Mouse (Mus musculus): Measurements from ENCODE around the gene Smagp. TPM values are rescaled to one million over a fixed set of nuclear protein-coding genes. Genes with fewer than 3 reads are reported as not detected.

Gene Smagp
- total and polyA plus RNA-seq, 2 experiments: 13.0 to 57.0 TPM

DNA sequence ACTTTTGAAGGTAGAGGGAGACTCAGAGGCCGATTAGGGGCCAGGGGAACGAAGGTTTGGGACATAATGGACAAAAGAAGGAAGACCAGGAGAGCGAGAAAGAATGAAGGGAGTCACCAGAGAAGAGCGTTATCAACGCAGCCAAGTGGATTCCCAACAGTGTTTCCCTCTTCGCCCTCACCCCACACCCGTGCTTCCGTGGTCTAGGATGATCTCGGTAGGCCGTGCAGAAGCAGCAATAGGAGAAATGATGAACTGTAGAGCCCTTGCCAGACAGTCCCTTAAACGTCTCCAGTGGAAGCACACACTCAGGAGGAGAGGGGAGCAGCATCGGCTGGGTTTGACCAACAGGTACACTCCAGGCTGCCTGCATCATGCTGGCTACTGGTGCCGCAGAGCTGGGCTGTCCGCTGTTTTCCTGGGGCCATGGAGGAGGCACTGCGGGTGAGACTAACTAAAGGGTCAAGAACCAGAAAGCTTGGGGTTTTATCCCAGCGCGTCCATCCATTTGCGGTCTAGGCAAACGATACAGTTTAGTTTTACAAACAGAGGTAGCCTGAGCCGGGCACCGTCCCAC lies 36.0 kb downstream of the Smagp start:
- Histone ChIP-seq H3K9ac (ENCODE audit: low read depth, low read length) (no peak overlapping the region), H3K4me1 (ENCODE audit: control insufficient read depth, insufficient read depth, low read length) (peaks cover 6% of the 10 kb centered on the region), H3K27ac (replicated peaks; ENCODE audit: insufficient read depth, low read depth, low read length) (no peak overlapping the region), H3K36me3 (ENCODE audit: control insufficient read depth, insufficient read depth, low read length) (no peaks in the 10 kb centered on the region), H3K79me2 (ENCODE audit: control insufficient read depth, insufficient read depth, low read length) (no peaks in the 10 kb centered on the region), H3K27me3 (ENCODE audit: control insufficient read depth, insufficient read depth, low read length) (no peaks in the 10 kb centered on the region), H3K4me3 (ENCODE audit: insufficient read depth, low read depth, low read length) (no peak overlapping the region)
- DNase-seq (ENCODE audit: extremely low read depth, low read depth, low spot score): no peak
- TF ChIP-seq POLR2A (IDR thresholded peaks at IDR 0.05; ENCODE audit: extremely low read depth, insufficient read depth, low read length) (no peak), CTCF (IDR thresholded peaks at IDR 0.05; ENCODE audit: low read depth, low read length) (no peak)
- 52% methylated on average over 21 of the region's 21 CpGs for WGBS

DNA sequence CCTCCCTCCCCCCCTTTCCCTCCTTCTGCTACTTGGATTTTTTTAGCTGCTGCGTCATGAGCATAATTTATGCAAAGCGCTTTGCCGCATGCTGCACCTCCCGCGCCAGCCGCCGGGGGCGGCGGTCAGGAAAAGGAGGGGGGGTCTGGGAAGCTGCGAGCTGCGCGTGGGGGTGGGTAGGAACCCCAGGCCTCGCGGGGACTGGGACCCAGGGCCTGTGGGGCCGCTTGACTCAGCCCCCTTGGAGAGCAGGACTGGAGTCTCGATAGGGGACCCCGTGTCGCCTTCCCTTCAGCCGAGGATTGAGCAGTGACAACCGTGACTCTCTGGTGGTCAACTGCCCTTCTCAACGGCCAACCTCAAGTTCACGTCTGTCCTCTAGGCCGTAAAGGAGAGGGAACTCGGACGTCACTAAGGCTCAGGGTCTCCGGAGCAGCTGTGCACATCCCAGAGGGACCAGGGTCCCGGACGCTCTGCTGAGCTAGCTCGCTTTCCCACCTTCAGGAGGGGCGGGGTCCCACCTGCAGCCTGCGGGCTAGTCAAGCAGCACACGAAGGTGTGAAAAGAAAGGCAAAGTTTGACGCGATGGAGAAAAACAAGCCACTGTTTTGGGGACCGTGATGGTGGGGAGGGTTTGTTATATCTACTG lies 36.6 kb downstream of the Smagp start:
- Histone ChIP-seq H3K79me2 (ENCODE audit: control insufficient read depth, insufficient read depth, low read length) (no peaks in the 10 kb centered on the region), H3K4me1 (ENCODE audit: control insufficient read depth, insufficient read depth, low read length) (peaks cover 6% of the 10 kb centered on the region), H3K36me3 (ENCODE audit: control insufficient read depth, insufficient read depth, low read length) (no peaks in the 10 kb centered on the region), H3K27me3 (ENCODE audit: control insufficient read depth, insufficient read depth, low read length) (no peaks in the 10 kb centered on the region), H3K4me3 (ENCODE audit: insufficient read depth, low read depth, low read length) (peak overlapping the region; percentile 87), H3K27ac (replicated peaks; ENCODE audit: insufficient read depth, low read depth, low read length) (no peak overlapping the region), H3K9ac (ENCODE audit: low read depth, low read length) (peak overlapping the region; percentile 94)
- TF ChIP-seq POLR2A (IDR thresholded peaks at IDR 0.05; ENCODE audit: extremely low read depth, insufficient read depth, low read length) (no peak), CTCF (IDR thresholded peaks at IDR 0.05; ENCODE audit: low read depth, low read length) (peak; percentile 67)
- WGBS: 6% methylated on average over 35 of the region's 35 CpGs
- peak; percentile 44 for DNase-seq (ENCODE audit: extremely low read depth, low read depth, low spot score)

DNA sequence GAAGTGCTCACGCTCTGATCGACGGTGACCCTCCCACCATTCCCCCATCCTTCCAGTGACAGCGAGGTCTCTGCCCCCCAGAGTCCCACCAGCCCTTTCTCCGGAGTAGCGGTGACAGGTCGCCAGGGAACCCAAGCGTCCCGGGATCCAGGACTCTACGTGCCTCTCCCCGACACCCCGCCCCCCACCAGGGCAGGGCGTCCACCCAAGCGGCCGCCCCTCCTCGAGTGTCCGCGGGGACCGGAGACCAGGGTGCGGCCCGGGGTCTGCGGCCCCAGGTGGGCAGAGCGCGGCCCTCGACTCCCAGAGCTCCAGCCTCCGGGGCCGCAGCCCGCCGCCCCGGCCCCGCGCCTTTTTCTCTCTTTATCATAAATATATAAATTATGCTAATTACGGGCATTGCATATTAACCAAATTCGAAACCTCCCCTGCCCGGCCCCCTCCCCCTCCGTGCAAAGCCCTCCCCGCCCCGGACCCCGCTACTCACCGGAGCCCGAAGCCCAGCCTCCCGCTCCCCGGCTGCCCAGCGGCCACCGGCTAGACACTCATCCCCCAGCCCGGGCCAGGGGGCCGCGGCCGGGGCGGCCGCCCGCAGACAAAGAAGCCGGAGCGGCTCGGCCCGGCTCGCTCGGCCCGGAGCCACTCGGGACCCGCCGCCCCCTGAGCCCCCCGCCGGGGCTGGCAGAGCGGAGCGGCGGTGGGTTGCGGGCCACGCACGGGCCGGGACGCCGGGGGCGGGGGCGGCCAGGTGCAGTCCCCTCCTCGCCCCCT lies 37.3 kb downstream of the Smagp start, which contains the start of gene Pou6f1:
TSS of gene Pou6f1 (minus strand) at position 709 of the 771 bp plus-strand sequence.
- H3K27me3 ChIP-seq (ENCODE audit: control insufficient read depth, insufficient read depth, low read length): no peaks in the 10 kb centered on the region
- peak within 1 kb of the TSS; percentile 94 for H3K9ac ChIP-seq (ENCODE audit: low read depth, low read length)
- H3K4me3 ChIP-seq (ENCODE audit: insufficient read depth, low read depth, low read length): peak within 1 kb of the TSS; percentile 87
- no peaks in the 10 kb centered on the region for H3K79me2 ChIP-seq (ENCODE audit: control insufficient read depth, insufficient read depth, low read length)
- peak within 1 kb of the TSS; percentile 25; the same call in 1 of the 2 replicates for H3K27ac ChIP-seq (replicated peaks; ENCODE audit: insufficient read depth, low read depth, low read length)
- H3K36me3 ChIP-seq (ENCODE audit: control insufficient read depth, insufficient read depth, low read length): no peaks in the 10 kb centered on the region
- peaks cover 6% of the 10 kb centered on the region for H3K4me1 ChIP-seq (ENCODE audit: control insufficient read depth, insufficient read depth, low read length)
- no peak for DNase-seq (ENCODE audit: extremely low read depth, low read depth, low spot score)
- WGBS: 1% methylated on average over 67 of the region's 76 CpGs
- TF ChIP-seq POLR2A (IDR thresholded peaks at IDR 0.05; ENCODE audit: extremely low read depth, insufficient read depth, low read length) (no peak), CTCF (IDR thresholded peaks at IDR 0.05; ENCODE audit: low read depth, low read length) (no peak)

DNA sequence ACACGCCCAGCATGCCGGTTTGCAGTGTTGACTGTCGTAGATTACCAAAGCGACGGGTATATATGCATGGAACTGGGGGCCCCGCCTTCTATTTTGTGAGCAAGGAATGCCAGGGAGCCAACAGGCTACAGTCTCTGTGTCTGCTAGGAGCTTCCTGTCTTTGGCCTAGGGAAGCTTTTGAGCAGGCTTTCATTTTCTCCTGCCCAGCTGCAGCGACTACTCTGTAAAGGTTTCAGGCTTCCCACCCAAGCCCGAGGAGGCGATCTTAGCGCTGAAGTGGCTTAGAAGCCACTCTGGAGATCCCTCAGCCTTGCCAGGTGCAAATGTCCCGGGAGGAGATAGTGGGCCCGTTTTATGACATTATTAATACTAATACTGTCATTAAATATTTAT lies 37.9 kb downstream of the Smagp start:
- Histone ChIP-seq H3K36me3 (ENCODE audit: control insufficient read depth, insufficient read depth, low read length) (no peaks in the 10 kb centered on the region), H3K79me2 (ENCODE audit: control insufficient read depth, insufficient read depth, low read length) (no peaks in the 10 kb centered on the region), H3K4me3 (ENCODE audit: insufficient read depth, low read depth, low read length) (peak overlapping the region; percentile 87), H3K27ac (replicated peaks; ENCODE audit: insufficient read depth, low read depth, low read length) (no peak overlapping the region; the same call in 1 of the 2 replicates), H3K27me3 (ENCODE audit: control insufficient read depth, insufficient read depth, low read length) (no peaks in the 10 kb centered on the region), H3K9ac (ENCODE audit: low read depth, low read length) (peak overlapping the region; percentile 80), H3K4me1 (ENCODE audit: control insufficient read depth, insufficient read depth, low read length) (peaks cover 4% of the 10 kb centered on the region; the same call in 1 of the 2 replicates)
- TF ChIP-seq POLR2A (IDR thresholded peaks at IDR 0.05; ENCODE audit: extremely low read depth, insufficient read depth, low read length) (no peak), CTCF (IDR thresholded peaks at IDR 0.05; ENCODE audit: low read depth, low read length) (no peak)
- 2% methylated on average over 12 of the region's 12 CpGs for WGBS
- peak; percentile 34 for DNase-seq (ENCODE audit: extremely low read depth, low read depth, low spot score)

DNA sequence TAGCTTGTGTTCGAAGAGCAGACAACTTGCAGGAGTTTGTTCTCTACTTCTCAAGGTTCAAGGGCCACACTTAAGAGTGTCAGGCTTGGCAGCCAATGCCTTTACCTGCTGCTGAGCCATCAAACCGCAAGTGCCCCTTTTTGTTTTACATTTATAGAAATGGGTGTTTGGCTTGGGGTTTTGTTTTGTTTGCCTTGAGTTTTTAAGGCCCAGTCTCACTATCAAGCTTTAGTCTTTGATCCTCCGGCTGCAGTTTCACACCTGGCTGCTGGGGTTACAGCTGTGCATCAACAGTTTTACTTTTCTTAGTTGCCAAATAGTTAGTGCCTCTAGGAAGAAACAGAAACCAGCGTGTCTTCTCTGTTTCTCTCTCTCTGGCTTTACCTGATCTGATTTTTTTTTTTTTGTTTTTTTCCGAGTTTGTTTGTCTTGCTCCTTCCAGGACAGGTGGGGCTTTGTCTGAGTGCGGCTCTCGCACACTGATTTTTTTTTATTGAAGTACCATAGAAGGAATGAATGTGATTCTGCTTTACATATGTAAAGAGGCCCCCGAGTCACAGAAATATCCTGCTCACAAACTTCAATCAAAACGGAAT lies 38.4 kb downstream of the Smagp start:
- H3K4me3 ChIP-seq (ENCODE audit: insufficient read depth, low read depth, low read length): 0 out of 2 replicates have a peak overlapping the region, but pooled peaks have one; percentile 87
- no peaks in the 10 kb centered on the region for H3K36me3 ChIP-seq (ENCODE audit: control insufficient read depth, insufficient read depth, low read length)
- H3K79me2 ChIP-seq (ENCODE audit: control insufficient read depth, insufficient read depth, low read length): no peaks in the 10 kb centered on the region
- no peak for DNase-seq (ENCODE audit: extremely low read depth, low read depth, low spot score)
- H3K4me1 ChIP-seq (ENCODE audit: control insufficient read depth, insufficient read depth, low read length): peaks cover 4% of the 10 kb centered on the region; the same call in 1 of the 2 replicates
- no peak overlapping the region for H3K27ac ChIP-seq (replicated peaks; ENCODE audit: insufficient read depth, low read depth, low read length)
- no peaks in the 10 kb centered on the region for H3K27me3 ChIP-seq (ENCODE audit: control insufficient read depth, insufficient read depth, low read length)
- WGBS: 33% methylated on average over 9 of the region's 9 CpGs
- TF ChIP-seq POLR2A (IDR thresholded peaks at IDR 0.05; ENCODE audit: extremely low read depth, insufficient read depth, low read length) (no peak), CTCF (IDR thresholded peaks at IDR 0.05; ENCODE audit: low read depth, low read length) (no peak)
- H3K9ac ChIP-seq (ENCODE audit: low read depth, low read length): peak overlapping the region; percentile 80; the same call in 1 of the 2 replicates

Measured in liver, adult 2 months (tissue).